Mouse (Mus musculus) gonadal fat pad, adult 2 months (tissue): ENCODE data around the gene Erg. TPM values are rescaled to one million over a fixed set of nuclear protein-coding genes. Genes with fewer than 3 reads are reported as not detected.

Source experiments
- DNase-seq: peaks from one replicate; pipeline ENCODE4 v3.0.0-alpha.2; 2012; ENCODE audit warnings: low read depth
- polyA plus RNA-seq: library from polyadenylated mRNA; depleted of rRNA; stranded (reverse); fragments of >200 nt; gene quantifications from 2 replicates; pipeline ENCODE4 v1.2.3, GENCODE M21; 2012

Gene Erg
- polyA plus RNA-seq, 1 experiment = 16.8 TPM

DNA sequence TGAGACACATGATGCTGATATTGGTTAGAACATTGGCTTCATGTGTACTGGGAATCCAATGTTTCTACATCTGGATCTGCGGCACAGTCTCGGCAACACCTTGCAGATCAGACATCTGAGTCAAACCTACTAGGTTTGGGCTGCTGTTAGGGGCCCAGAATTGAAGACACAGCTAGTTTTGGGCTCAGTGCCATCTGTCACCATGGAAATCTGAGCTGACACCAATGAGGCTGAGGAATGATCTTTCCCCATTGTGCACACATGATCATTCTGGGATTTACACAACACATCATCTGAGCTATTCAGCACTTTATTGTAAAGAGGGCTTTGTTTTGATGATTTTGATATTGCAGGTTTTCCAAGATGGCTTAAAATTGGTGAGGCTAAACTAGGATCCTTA is 199.4 kb downstream of the Erg start:
- no peak for DNase-seq

DNA sequence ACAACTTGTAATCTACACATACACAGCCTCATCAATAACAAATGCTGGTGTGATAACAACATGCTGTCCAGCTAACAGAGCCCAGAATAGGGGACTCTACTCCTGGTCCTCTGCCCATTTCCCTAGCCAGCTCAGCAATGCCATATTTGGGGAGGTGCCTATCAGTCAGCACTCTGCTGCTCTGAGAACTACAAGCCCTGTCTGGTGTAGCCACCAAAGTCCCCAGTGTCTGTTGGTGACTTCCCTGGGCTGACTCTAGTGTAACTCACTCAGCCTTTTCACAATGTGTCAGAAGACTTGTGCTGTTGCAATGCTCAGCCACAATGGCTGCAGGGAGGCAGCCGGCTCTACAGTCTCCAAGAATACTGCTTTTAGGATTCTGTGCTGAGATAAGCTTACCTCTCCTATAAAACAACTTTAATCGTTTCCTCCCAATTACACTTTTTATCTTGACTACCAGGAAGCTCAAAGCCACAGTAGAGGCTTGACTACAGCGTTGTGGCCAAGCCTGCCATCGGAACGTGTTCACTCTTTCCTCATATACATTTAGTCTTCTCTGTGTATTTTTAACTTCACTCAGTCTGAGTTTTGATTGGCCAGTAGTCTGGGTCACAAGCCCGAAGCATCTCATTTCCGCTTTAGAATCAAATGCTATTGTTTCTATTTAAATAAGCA is 201.0 kb downstream of the Erg start:
- DNase-seq = no peak

DNA sequence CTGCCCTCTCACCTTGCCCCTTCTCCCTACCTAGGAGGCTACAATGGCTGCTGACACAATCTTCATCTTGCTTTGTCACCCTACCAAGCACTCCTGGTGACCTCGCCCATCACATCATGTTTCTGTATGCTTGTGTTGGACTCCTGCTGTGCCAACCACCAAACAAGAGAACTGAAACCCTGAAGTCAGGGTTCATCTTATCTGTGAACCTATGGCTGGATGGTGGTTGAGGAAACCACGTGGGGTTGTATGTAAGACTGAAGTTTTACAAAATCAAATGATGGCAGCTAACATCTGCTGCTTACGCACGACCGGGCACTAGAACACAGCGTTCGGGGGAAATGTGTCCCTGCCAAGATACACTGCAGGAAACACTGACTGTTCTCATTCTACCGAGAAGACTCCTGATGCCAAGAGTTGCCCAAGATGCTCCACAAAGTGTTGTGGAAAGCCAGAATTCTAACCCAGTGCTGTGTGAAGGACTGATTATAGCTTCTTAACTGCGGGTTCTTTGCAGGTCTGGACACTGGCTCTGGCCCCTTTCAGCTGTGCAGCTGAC is 201.7 kb downstream of the Erg start:
- DNase-seq = no peak

DNA sequence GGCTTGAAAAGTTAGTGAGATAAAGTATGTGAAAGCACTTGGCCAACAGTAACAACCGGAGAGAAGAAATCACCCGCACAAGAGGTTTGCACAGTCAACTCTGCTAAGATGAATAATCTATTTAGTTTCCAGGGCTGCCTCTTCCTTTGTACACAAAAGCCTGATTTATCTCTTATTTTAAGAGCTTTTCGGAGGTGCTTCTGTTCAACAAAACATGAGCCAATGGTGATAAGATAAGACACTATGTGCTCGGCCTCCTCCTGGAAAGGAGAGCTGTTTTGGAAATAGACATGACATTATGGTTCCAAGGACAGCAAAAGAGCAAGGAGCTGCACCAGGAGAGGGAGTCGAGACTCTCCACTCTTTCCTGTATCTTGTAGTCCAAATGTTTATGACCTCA is 204.1 kb downstream of the Erg start:
- no peak for DNase-seq

DNA sequence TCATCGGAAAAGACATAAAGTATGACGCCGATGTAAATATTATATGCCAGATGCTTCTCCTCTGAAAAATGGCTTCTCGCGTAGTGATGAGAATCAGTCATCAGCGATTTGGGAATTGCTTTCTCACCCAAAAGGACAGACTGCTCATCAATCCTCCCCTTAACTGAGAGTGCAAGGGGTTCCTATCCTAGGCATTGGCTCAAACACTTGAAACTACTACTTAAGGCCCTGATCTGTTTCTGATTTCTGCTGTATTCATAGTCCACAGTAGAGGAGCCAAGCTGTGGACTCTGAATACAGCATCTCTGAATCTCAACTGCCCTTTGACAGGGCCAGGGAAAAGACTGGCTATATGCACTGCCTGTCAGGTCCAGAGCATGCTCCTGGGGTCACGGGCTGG is 209.6 kb downstream of the Erg start:
- DNase-seq = no peak

DNA sequence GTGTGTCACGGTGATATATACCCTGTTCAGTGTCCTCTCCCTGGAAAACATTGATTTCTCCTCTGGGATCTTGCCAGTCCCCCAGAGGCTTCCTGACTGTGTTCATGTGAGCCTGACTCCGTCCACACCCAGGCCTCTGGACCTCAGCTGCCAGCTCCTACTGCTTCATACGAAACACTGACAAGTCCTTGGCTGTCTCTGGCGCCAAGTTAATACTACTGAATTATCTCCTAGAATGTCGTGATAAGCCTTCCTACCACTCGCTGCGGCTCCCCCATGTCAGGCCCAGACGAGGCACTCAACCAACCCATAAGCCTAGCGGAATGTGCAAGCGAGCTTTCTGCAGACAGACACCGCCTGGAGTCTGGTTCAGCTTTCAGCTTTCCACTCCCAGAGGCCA is 210.0 kb downstream of the Erg start:
- no peak for DNase-seq

DNA sequence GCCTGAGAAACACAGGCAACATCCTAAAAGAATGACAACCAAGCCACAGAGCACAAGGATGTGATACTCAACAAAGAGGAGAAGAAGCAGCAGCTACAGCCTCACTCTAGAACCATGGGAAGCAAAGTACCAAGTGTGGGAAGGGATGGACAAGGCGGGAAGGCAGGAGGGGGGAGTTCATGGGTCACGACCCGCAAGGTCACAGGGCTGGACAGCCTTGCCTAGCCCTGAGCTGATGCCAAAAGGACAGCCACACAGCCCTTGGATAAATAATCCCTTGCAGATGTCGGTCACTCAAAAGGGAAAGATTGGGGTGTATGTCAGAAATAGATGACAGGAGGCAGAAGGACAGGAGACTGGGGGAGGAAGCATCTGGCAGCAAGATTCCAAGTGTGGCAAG is 211.7 kb downstream of the Erg start:
- DNase-seq = no peak

DNA sequence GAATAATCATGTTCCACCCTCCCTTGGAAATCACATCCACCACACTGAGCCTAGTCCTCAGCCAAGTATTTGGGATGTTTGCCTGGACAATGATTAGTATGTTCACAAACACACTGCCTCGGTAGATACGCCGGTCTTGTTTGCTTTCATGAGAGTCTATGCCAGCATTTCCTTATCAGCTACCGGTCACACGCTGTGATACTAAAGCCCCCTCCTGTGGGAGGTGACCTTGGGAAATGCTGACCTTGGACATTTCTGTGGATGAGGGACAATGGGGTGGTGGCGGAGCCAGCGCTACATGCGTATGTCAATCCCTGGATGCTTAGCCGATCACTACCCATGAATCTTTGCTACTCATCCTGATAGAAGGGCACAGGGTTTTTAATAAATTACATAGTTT is 213.4 kb downstream of the Erg start:
- no peak for DNase-seq

DNA sequence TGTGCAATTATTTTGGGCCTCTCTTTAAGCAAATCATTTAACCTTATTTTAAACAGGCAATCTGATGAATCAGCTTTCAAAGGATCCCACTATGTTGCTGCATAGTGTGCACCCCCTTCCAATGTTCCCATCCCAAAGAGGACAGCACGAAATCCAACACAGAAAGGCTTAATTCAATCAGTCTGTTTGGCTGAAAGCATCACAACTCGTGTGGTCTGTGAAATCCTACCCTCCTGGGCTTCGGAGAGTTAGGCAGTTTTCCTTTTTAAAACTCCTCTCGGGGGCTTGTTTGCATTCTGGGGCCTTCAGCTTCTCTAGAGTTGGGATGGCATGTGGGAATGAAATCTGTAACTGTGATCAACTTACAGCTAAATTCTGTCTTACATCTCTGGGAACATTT is 214.7 kb downstream of the Erg start:
- no peak for DNase-seq

DNA sequence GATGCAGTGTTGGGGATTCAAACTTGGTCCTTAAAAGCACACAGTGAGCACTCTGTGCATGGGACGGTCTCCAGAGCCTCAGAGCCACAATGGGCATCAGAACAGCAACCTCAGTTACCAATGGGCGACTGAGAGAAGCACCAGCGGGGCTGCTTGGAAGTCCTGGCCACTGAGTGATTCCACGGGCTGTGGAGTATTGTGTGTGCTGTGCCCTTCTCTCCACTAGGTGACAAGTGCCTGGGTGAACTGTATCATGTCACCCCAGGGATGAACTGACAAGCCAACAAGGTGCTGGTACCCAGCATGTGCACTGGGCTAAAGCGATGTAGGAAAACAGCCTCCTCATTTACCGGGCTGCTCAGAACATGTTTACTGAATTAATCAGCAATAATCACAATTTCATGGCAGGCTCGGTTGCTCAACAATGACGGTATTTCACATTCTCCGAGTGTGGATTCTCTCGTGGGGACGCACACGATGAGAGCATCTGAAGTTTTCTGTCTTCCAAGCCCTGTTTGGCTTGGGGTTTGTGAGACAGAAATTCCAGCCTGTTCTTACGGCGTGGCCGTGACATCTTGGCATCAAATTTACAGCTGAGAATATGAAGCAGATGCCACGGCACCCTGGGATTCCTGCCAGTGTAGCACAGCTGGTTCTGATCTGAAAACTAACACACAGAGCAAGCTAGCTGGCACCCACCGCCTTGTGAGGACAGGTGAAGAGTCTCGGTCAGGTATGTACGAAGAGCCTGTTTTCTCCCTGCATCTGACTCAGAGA is 219.2 kb downstream of the Erg start:
- no peak for DNase-seq

DNA sequence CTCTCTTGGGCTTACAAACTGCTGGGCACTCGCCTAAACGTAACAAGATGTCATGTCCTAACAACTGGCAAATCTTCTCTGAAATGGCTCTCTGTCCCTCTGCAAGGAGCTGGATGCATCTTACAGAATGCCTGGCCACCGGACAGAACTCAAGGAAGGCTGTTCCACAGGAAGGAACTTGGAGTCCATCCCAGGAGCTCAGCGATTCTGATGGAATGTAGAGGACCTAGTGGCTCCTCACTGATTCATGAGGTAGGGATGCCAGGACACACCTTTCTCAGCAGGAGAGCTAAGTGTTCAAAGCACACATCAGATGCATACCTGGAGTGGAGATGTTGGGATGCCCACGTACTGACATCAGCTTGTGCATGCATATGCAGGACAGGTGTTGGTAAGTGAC is 221.2 kb downstream of the Erg start:
- no peak for DNase-seq

DNA sequence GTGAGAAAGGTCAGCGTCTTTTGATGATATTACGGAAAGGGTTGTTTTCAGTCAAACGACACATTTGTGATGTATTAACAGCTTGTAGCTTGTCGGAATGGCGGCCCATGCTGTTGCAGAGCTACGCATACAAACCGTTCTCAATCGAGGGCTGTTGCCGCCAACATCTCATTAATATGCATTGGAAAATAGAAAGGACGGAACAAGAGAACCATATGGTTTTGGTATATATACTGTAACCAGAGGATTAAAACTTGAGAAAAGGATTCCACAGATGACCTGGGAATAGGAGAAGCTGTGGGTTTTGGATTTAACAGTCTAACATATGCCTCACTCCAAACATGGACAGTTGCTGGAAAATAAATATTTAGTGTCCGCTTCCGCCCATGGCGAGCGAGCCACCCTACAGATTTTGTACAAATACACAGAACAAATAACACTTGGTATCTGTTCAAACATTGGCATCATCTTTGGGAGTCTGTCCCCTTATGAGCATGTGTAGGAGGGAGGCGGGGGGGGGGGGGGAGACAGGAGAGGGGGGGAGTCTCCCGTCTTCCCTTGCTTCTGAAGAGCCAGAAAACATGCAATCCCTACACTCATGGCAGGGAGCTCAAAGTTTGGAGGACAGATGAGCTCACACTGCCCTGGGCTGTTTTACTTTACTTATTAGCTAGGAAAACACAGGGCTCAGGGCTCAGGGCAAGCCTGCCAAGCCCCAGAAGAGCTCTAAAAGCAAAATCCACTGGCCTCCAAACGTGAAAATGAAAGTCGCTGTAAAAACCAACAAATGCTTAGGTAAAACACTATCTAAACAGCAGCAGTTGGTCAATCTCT is 222.5 kb downstream of the Erg start:
- no peak for DNase-seq

DNA sequence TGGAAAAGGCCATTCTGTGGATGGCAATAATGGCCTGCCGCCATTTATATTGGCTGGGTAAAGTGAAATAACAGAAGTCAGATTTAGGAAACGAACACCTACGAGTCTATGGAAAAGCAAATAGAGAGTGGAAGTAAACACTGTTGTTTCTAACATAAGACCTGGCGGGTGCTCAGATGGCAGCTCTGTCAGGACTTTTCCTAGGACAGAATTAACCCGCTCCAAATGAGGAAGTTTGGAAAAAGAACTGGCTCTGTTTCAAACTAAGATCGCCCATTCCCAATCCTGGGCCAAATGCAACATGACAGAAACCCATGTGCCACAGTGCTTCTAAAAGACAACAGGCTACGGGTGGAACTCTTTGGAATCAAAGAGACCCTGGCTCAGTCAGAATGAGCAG is 224.4 kb downstream of the Erg start:
- DNase-seq = no peak

DNA sequence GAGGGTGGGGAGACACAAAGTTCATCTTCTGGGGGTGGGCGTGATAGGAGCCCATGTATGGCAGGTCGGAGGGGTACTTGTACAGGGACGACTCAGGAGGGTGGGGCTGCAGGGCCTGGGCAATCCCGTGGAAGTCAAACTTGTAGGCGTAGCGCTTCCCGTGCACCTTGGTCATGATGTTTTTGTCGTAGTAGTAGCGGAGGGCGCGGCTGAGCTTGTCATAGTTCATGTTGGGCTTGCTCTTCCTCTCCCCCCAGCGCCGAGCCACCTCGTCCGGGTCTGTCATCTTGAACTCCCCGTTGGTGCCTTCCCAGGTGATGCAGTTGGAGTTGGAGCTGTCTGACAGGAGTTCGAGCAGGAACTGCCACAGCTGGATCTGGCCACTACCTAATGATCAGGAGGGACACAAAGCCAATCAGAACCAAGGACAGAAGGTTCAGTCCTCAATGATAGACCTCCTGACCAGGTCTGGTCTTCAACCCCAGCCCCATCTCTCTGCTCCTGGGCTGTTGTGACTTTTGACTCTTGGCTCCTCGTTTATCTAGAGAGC is 225.4 kb downstream of the Erg start:
- DNase-seq = no peak

DNA sequence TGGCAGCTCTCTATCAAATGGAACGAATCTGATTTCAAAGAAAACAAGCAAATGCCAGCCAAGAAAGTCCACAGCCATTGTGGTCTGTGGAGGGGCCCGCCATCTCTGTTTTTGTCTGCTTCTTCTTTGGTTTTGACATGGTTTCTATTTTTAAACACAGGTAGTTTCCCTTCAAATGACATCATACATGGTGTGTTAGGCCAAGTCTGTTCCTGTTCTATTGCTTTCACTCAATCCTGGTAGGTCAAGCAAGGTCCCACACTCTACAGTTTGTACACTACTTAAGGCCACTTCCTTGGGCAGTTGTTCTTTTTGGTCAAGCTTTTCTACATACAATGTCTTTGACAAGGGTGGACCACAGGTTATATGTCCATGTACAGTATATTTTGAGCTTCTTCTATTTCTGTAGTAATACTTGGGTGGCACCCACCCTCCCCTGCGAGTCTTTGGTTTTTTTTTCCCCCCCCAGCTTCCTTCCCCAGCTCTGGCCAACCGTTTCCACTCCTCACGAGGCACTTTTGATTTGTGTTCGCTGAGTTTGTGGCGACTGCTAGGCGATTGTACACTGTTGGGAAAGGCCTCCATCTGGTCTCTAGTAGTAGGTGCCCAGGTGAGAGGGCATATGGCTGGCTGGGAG is 226.1 kb downstream of the Erg start:
- DNase-seq = no peak

DNA sequence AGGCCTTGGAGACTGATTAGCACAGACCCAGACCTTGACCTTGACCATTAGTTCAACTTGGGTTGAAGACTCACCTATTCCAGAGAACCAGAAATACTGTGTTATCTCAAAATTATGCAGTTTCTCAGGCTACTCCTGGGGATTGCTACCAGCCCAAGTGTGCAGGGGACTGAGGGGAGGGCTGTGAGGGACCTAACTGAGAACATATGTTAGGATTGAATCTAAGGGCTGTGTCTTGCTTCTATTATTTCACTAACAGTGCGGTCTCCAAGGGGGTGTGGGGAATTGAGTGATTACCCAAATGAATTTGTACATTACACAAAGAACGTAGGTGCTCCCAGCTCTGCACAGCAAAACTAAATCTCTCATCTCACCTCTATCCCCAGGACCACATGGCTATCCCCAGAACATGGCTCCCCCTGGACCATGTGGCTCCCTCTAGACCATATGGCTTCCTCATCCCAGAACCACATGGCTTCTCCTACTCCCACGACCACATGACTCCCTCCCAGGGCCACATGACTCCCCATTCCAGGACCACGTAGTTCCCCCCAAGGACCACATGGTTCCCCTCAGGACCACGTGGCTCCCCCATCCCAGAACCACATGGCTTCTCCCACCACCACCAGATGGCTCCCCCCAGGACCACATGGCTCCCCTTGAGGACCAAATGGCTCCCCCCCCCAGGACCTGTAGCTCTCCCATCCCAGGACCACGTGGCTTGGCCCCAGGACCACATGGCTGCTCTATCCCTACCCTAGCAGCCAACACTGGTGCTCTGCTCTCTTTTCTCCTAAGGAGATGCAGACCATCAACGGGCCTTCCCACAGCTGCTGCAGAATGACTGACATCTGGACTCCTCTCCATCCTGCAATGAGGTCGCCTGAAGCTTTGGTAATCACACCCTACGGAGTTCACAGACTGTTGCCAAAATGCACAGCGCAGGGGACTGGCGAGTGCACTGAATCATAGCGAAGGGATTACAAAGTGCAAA is 229.1 kb downstream of the Erg start:
- DNase-seq = no peak

DNA sequence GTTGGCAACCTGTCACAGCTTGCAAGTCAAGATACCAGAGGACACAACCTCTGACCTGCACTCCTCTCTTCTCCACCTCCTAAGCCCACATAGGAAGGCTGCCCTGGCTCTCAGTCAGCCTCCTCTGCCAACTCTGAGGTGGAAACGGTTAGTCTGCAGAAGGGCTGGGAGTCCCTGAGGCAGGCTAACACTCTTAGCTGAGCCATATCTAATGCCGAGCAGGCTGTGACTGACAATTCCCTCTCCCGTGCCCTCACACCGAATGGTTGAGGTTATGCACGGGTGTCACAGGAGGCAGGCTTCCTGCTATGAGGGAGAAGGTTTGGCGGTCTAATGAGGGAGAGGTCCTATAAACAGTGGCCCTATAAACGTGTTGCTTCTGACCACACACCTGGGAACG is 232.6 kb downstream of the Erg start:
- no peak for DNase-seq

DNA sequence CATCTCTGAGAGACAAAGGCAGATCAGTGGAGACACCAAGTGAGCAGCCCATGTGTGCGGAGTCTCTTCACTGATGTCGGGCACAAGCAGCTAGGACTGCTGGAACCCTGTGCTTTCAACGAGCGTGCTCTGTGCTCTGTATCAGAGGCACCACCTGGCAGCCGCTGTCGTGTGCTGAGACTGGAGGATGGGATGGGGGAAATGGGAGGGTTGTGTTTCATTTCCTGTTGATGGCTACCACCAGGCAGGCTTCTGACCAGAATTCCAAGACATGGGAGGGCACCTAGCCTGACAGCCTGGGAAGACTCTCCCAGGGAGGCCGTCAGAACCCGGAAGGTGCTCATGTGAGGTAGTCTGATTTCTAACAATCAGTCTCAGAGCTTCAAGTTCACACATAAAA is 234.1 kb downstream of the Erg start:
- DNase-seq = no peak

DNA sequence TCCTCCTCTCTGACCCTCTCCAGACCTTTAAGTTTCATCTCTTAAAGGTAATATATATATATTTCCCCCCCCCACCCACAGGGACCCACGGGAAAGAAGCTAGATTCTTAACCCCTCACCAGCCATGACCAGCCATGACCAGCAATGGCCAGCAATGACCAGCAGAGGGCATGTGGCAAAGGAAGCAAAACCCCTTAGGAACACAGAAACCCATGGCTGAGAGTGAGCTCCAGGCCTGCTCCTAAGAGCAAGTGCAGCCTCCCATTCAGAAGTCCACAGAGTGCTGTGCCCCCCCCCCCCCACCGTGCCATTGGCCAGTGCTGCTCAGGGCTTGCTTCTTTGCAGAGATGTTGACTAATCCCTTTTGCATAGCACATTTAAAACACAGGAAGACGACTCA is 235.9 kb downstream of the Erg start:
- no peak for DNase-seq

DNA sequence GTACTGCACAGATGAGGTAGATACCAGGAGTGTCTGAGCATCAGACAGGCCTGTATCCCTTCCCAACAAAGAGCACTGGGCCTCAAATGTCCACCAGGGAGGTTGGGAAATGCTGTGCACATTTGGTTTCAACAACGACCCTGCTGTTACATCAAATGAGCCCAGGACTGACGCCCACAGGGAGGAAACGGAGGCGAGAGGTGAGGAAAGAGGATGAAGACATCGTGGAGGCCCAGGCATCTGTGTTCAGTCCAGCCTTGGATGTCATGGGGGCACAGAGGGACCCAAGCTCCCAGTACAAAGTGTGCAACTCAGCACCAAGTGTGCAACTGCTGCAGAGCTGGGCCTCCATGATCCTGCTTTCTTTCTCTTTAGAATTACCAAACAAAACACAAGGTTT is 236.6 kb downstream of the Erg start:
- no peak for DNase-seq
